Mouse (Mus musculus): Measurements from ENCODE around the gene Dnah17. TPM values are rescaled to one million over a fixed set of nuclear protein-coding genes. Genes with fewer than 3 reads are reported as not detected.

The Dnah17 gene
- total and polyA plus RNA-seq, 2 experiments from 2014 or later: 0.16 TPM; not detected in 1

- ATAC-seq: no peak
- TF ChIP-seq CTCF (IDR thresholded peaks at IDR 0.05; ENCODE audit: low read depth): no peak
- 42% methylated on average over 7 of the region's 7 CpGs for WGBS
Measured at GRCm38 (mm10) chr11:117979388-117979787, 151.0 kb downstream of the Dnah17 start.

GRCm38 (mm10) chr11:117977694-117978360 is 152.6 kb downstream of the Dnah17 start:
- no peak for TF ChIP-seq CTCF (IDR thresholded peaks at IDR 0.05; ENCODE audit: low read depth)
- DNase-seq (ENCODE audit: low spot score): peak; percentile 40
- no peak overlapping the region for H3K4me3 ChIP-seq (ENCODE audit: low read length)
- no peaks in the 10 kb centered on the region for H3K36me3 ChIP-seq (ENCODE audit: insufficient read depth, low read length)
- no peak overlapping the region for H3K9ac ChIP-seq (replicated peaks; ENCODE audit: low read length)
- H3K27me3 ChIP-seq (ENCODE audit: insufficient read depth, low read length): no peaks in the 10 kb centered on the region
- no peaks in the 10 kb centered on the region for H3K9me3 ChIP-seq (ENCODE audit: low read length)
- peaks cover 17% of the 10 kb centered on the region for H3K4me1 ChIP-seq (ENCODE audit: insufficient read depth, low read length)
- no peak overlapping the region for H3K27ac ChIP-seq
- 46% methylated on average over 4 of the region's 5 CpGs for WGBS
- H3K4me2 ChIP-seq (ENCODE audit: low read depth, low read length): no peak overlapping the region
- no peak for ATAC-seq

More at GRCm38 (mm10) chr11:117979388-117979787, 151.0 kb downstream of the Dnah17 start:
- Histone ChIP-seq H3K27ac (no peak overlapping the region), H3K4me3 (ENCODE audit: low read length) (no peak overlapping the region), H3K36me3 (ENCODE audit: insufficient read depth, low read length) (no peaks in the 10 kb centered on the region), H3K9ac (replicated peaks; ENCODE audit: low read length) (no peak overlapping the region), H3K27me3 (ENCODE audit: insufficient read depth, low read length) (no peaks in the 10 kb centered on the region), H3K4me1 (ENCODE audit: insufficient read depth, low read length) (peaks cover 14% of the 10 kb centered on the region), H3K4me2 (ENCODE audit: low read depth, low read length) (no peak overlapping the region), H3K9me3 (ENCODE audit: low read length) (no peaks in the 10 kb centered on the region)
- no peak for DNase-seq (ENCODE audit: low spot score)

- DNase-seq (ENCODE audit: low spot score) (peak; percentile 83), ATAC-seq (peak; percentile 79)
- 3% methylated on average over 8 of the region's 8 CpGs for WGBS
- peaks cover 17% of the 10 kb centered on the region for H3K4me1 ChIP-seq (ENCODE audit: insufficient read depth, low read length)
- no peak overlapping the region for H3K9ac ChIP-seq (replicated peaks; ENCODE audit: low read length)
- TF ChIP-seq CTCF (IDR thresholded peaks at IDR 0.05; ENCODE audit: low read depth): no peak
- no peak overlapping the region for H3K4me3 ChIP-seq (ENCODE audit: low read length)
- no peaks in the 10 kb centered on the region for H3K36me3 ChIP-seq (ENCODE audit: insufficient read depth, low read length)
- peak overlapping the region; percentile 58; the same call in 1 of the 2 replicates for H3K27ac ChIP-seq
- no peaks in the 10 kb centered on the region for H3K9me3 ChIP-seq (ENCODE audit: low read length)
- no peaks in the 10 kb centered on the region for H3K27me3 ChIP-seq (ENCODE audit: insufficient read depth, low read length)
- H3K4me2 ChIP-seq (ENCODE audit: low read depth, low read length): no peak overlapping the region
Measured at GRCm38 (mm10) chr11:117976081-117976582, 154.3 kb downstream of the Dnah17 start.

- Histone ChIP-seq H3K4me1 (ENCODE audit: insufficient read depth, low read length) (peaks cover 17% of the 10 kb centered on the region), H3K9ac (replicated peaks; ENCODE audit: low read length) (no peak overlapping the region), H3K36me3 (ENCODE audit: insufficient read depth, low read length) (no peaks in the 10 kb centered on the region), H3K27me3 (ENCODE audit: insufficient read depth, low read length) (no peaks in the 10 kb centered on the region), H3K4me2 (ENCODE audit: low read depth, low read length) (no peak overlapping the region), H3K27ac (peak overlapping the region; percentile 58; the same call in 1 of the 2 replicates), H3K9me3 (ENCODE audit: low read length) (no peaks in the 10 kb centered on the region), H3K4me3 (ENCODE audit: low read length) (no peak overlapping the region)
- TF ChIP-seq CTCF (IDR thresholded peaks at IDR 0.05; ENCODE audit: low read depth): no peak
- 13% methylated on average over 18 of the region's 18 CpGs for WGBS
- peak; percentile 13 for DNase-seq (ENCODE audit: low spot score)
- 0 out of 2 replicates have a peak, but pooled peaks have one; percentile 4 for ATAC-seq
Measured at GRCm38 (mm10) chr11:117975211-117975967, 155.0 kb downstream of the Dnah17 start.

- TF ChIP-seq CTCF (IDR thresholded peaks at IDR 0.05; ENCODE audit: low read depth): no peak
- Histone ChIP-seq H3K4me3 (ENCODE audit: low read length) (no peak overlapping the region), H3K36me3 (ENCODE audit: insufficient read depth, low read length) (no peaks in the 10 kb centered on the region), H3K4me2 (ENCODE audit: low read depth, low read length) (no peak overlapping the region), H3K4me1 (ENCODE audit: insufficient read depth, low read length) (peaks cover 20% of the 10 kb centered on the region), H3K27ac (peak overlapping the region; percentile 58; the same call in 1 of the 2 replicates), H3K9me3 (ENCODE audit: low read length) (no peaks in the 10 kb centered on the region), H3K9ac (replicated peaks; ENCODE audit: low read length) (no peak overlapping the region), H3K27me3 (ENCODE audit: insufficient read depth, low read length) (no peaks in the 10 kb centered on the region)
- DNase-seq (ENCODE audit: low spot score) (peak; percentile 20), ATAC-seq (no peak)
- WGBS: 36% methylated on average over 14 of the region's 14 CpGs
Measured at GRCm38 (mm10) chr11:117974327-117975125, 155.9 kb downstream of the Dnah17 start.

GRCm38 (mm10) chr11:117973569-117973968 is 156.9 kb downstream of the Dnah17 start:
- Histone ChIP-seq H3K4me1 (ENCODE audit: insufficient read depth, low read length) (peaks cover 22% of the 10 kb centered on the region), H3K36me3 (ENCODE audit: insufficient read depth, low read length) (no peaks in the 10 kb centered on the region), H3K9me3 (ENCODE audit: low read length) (no peaks in the 10 kb centered on the region), H3K27ac (no peak overlapping the region), H3K9ac (replicated peaks; ENCODE audit: low read length) (no peak overlapping the region), H3K4me2 (ENCODE audit: low read depth, low read length) (no peak overlapping the region), H3K4me3 (ENCODE audit: low read length) (no peak overlapping the region), H3K27me3 (ENCODE audit: insufficient read depth, low read length) (no peaks in the 10 kb centered on the region)
- no peak for TF ChIP-seq CTCF (IDR thresholded peaks at IDR 0.05; ENCODE audit: low read depth)
- DNase-seq (ENCODE audit: low spot score) (no peak), ATAC-seq (no peak)
- WGBS: 42% methylated on average over 5 of the region's 5 CpGs

Measured in hindbrain, postnatal 0 days (tissue).